Mouse (Mus musculus) ES-Bruce4 (cell line): ENCODE data around the gene Gm44973. TPM values are rescaled to one million over a fixed set of nuclear protein-coding genes. Genes with fewer than 3 reads are reported as not detected.
"Not testable (repeated sequence)": the region's sequence is repeated elsewhere in the genome, so short reads cannot be mapped to it uniquely, and the experiment has no call there.

Experiments
- H3K27ac ChIP-seq: 2 replicates; pipeline ENCODE4 v1.5.1; 2012; ENCODE audit warnings: low read length, inconsistent platforms; ENCODE audit not compliant: insufficient read depth
- H3K27me3 ChIP-seq: 2 replicates; pipeline ENCODE4 v1.6.1; 2012; ENCODE audit warnings: mild to moderate bottlenecking, low read length, inconsistent platforms; ENCODE audit not compliant: control insufficient read depth, poor library complexity, insufficient read depth, severe bottlenecking
- H3K36me3 ChIP-seq: 2 replicates; pipeline ENCODE4 v1.6.1; 2012; ENCODE audit warnings: inconsistent platforms, mild to moderate bottlenecking, low read length, moderate library complexity; ENCODE audit not compliant: control insufficient read depth, poor library complexity, insufficient read depth, severe bottlenecking
- H3K4me1 ChIP-seq: one replicate; pipeline ENCODE4 v1.8.1; 2011; ENCODE audit warnings: low read length; ENCODE audit not compliant: control insufficient read depth, insufficient read depth
- H3K4me3 ChIP-seq: 2 replicates; pipeline ENCODE4 v1.5.1; 2011; ENCODE audit warnings: low read depth, mild to moderate bottlenecking, low read length
- H3K9ac ChIP-seq: 2 replicates; pipeline ENCODE4 v1.6.1; 2012; ENCODE audit warnings: low read depth, mild to moderate bottlenecking, inconsistent platforms; ENCODE audit not compliant: poor library complexity, severe bottlenecking
- H3K9me3 ChIP-seq: replicated peaks from 2 replicates; pipeline ENCODE4 v1.6.1; 2012; ENCODE audit warnings: mild to moderate bottlenecking, low read length, inconsistent platforms; ENCODE audit not compliant: control insufficient read depth, poor library complexity, insufficient read depth, severe bottlenecking
- CTCF ChIP-seq: IDR thresholded peaks from one replicate; pipeline ENCODE4 v1.8.1; 2011; ENCODE audit warnings: low read depth, low read length
- EP300 ChIP-seq: IDR thresholded peaks from 2 replicates; pipeline ENCODE4 v1.6.1; 2011; ENCODE audit warnings: low read depth, low read length; ENCODE audit not compliant: insufficient read depth
- POLR2A ChIP-seq: IDR thresholded peaks from one replicate; pipeline ENCODE4 v1.8.1; 2011; ENCODE audit warnings: low read length; ENCODE audit not compliant: insufficient read depth
- polyA plus RNA-seq: library from polyadenylated mRNA; stranded (reverse); fragments of >200 nt; gene quantifications from 2 replicates; pipeline ENCODE4 v1.2.4, GENCODE M21; 2011; ENCODE audit warnings: low read depth; ENCODE audit not compliant: missing spikeins, insufficient read depth, insufficient read length

Gm44973 gene
- polyA plus RNA-seq, 1 experiment: not detected

DNA sequence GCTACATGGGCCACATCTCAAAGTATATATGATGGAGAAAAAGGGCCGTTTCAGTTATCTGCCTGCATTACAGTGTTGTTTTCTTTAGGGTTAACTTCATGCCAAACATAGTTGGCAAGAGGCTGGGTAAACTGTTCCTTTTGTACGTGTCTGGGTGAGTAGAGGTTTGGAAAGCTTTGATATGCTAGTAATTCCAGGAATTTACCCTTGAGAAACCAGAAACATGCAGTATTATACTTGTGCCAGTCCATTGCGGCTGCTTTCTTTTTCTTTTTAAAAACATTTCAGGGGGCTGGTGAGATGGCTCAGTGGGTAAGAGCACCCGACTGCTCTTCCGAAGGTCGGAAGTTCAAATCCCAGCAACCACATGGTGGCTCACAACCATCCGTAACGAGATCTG is 18.4 kb upstream of the Gm44973 start:
- no peak overlapping the region for H3K9ac ChIP-seq
- no peak overlapping the region for H3K4me3 ChIP-seq
- TF ChIP-seq CTCF (no peak), EP300 (no peak), POLR2A (no peak)
- H3K36me3 ChIP-seq: no peaks in the 10 kb centered on the region
- no peak overlapping the region for H3K27ac ChIP-seq
- H3K9me3 ChIP-seq: no peaks in the 10 kb centered on the region
- H3K27me3 ChIP-seq: no peaks in the 10 kb centered on the region; the same call in 1 of the 2 replicates
- H3K4me1 ChIP-seq: no peaks in the 10 kb centered on the region

DNA sequence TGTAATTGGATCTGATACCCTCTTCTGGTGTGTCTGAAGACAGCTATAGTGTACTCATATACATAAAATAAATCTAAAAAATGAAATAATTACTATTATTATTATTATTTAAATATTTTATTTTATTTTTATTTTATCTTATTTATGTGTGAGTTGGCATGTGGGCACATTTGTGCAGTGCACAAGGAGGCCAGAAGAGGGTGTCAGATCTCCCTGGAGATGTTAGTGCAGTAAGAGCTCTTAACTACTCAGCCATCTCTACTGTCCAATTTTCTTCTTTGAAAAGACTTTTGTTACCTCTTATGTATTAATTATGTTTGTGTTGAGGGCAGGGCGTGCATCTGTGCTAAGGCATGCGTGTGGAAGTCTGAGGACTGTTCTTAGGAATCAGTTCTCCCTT is 15.4 kb upstream of the Gm44973 start:
- Histone ChIP-seq H3K36me3 (no peaks in the 10 kb centered on the region), H3K9ac (no peak overlapping the region), H3K9me3 (no peaks in the 10 kb centered on the region; the same call in 1 of the 2 replicates), H3K4me1 (no peaks in the 10 kb centered on the region), H3K27me3 (no peaks in the 10 kb centered on the region; the same call in 1 of the 2 replicates), H3K27ac (no peak overlapping the region), H3K4me3 (no peak overlapping the region)
- no peak for TF ChIP-seq POLR2A
- TF ChIP-seq CTCF: no peak
- TF ChIP-seq EP300: no peak

DNA sequence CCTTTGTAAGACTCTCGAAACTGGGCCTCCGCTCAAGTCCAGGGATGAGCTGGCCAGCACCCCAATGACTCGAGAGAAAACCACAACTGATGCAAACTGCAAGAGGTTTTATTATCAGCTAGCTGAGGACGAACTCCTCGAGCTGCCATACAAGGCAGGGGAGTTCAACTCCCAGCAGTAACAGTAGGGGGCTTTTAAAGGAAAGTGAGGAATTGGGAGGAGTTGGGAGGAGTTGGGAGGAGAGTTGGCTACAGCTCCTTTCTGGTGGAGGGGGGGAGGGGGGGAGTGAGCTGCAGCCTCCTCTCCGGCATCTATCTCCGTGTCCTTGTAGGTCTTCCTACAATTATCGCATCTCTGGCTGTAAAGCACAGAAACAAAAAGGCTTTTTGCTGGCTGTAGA is 12.4 kb upstream of the Gm44973 start:
- H3K4me1 ChIP-seq, H3K36me3 ChIP-seq, H3K4me3 ChIP-seq, H3K9ac ChIP-seq, H3K27ac ChIP-seq, H3K27me3 ChIP-seq, H3K9me3 ChIP-seq: not testable (repeated sequence)

DNA sequence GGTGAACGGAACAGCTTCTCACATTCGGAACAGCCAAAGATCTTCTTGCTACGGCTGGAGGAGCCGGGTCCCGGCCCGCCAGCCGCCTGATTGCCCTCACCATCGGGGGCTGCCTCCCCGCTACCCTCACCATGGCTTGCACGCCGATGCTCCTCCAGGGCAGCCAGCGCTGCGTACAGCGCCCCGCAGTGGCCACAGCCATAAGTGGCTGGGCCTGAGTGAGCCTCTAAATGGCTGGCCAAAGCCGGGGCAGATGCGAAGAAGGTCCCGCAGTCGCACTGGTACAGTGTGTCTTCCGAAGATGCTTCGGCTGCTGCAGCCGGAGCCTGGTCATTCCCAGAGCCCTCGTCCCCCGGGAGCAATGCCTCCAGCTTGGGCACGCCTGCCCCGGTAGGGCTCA is 7.1 kb upstream of the Gm44973 start:
- H3K4me3 ChIP-seq: peak overlapping the region; percentile 56

GRCm38 (mm10) chr7:5012681-5013513 is 2.4 kb upstream of the Gm44973 start:
- Histone ChIP-seq H3K36me3 (peaks cover 25% of the 10 kb centered on the region), H3K27ac (peak overlapping the region; percentile 93), H3K27me3 (no peaks in the 10 kb centered on the region), H3K9ac (peak overlapping the region; percentile 91), H3K9me3 (no peaks in the 10 kb centered on the region), H3K4me1 (peaks cover 6% of the 10 kb centered on the region), H3K4me3 (peak overlapping the region; percentile 63)
- TF ChIP-seq POLR2A (peak; percentile 59), EP300 (no peak)

More for the DNA sequence above, 7.1 kb upstream of the Gm44973 start:
- Histone ChIP-seq H3K4me1 (peaks cover 6% of the 10 kb centered on the region), H3K27ac (no peak overlapping the region), H3K9me3 (no peaks in the 10 kb centered on the region), H3K36me3 (peaks cover 32% of the 10 kb centered on the region), H3K9ac (peak overlapping the region; percentile 35), H3K27me3 (no peaks in the 10 kb centered on the region)
- TF ChIP-seq EP300: no peak
- TF ChIP-seq CTCF: peak; percentile 88
- no peak for TF ChIP-seq POLR2A

- no peaks in the 10 kb centered on the region for H3K27me3 ChIP-seq
- no peaks in the 10 kb centered on the region for H3K9me3 ChIP-seq
- H3K36me3 ChIP-seq: peaks cover 22% of the 10 kb centered on the region
- TF ChIP-seq CTCF (no peak), EP300 (no peak), POLR2A (no peak)
- H3K4me1 ChIP-seq: peaks cover 9% of the 10 kb centered on the region
- H3K27ac ChIP-seq: peak within 1 kb of the TSS; percentile 94
- peak within 1 kb of the TSS; percentile 91 for H3K9ac ChIP-seq
- H3K4me3 ChIP-seq: peak within 1 kb of the TSS; percentile 92
Observed at GRCm38 (mm10) chr7:5014251-5015117, 812 bp upstream of the Gm44973 start, which contains the start of the genes Zfp524 and Fiz1. Gene Zfp524 (plus strand): TSS chr7:5014415. Gene Fiz1 (minus strand): TSS chr7:5014697.
